Mouse (Mus musculus): ENCODE data around the gene Trmt1. TPM values are rescaled to one million over a fixed set of nuclear protein-coding genes. Genes with fewer than 3 reads are reported as not detected.

Trmt1 gene
- polyA plus RNA-seq, 1 experiment from 2014 or later = 73.8 TPM

- Histone ChIP-seq H3K27ac (peak overlapping the region; percentile 64; the same call in 1 of the 2 replicates), H3K4me2 (no peak overlapping the region), H3K27me3 (peaks cover 37% of the 10 kb centered on the region), H3K4me1 (peaks cover 63% of the 10 kb centered on the region), H3K9me3 (replicated peaks) (no peaks in the 10 kb centered on the region), H3K36me3 (peaks cover 10% of the 10 kb centered on the region), H3K9ac (no peak overlapping the region), H3K4me3 (replicated peaks) (no peak overlapping the region)
- no peak for ATAC-seq (replicated peaks; ENCODE audit: low FRiP score)
- WGBS = 64% methylated on average over 11 of the region's 11 CpGs
Measured at GRCm38 (mm10) chr8:84731371-84732177, 45.5 kb downstream of the Trmt1 start.

GRCm38 (mm10) chr8:84732545-84732944 is 46.4 kb downstream of the Trmt1 start:
- peak overlapping the region; percentile 64 for H3K27ac ChIP-seq
- no peaks in the 10 kb centered on the region for H3K9me3 ChIP-seq (replicated peaks)
- ATAC-seq (replicated peaks; ENCODE audit: low FRiP score) = no peak
- H3K4me3 ChIP-seq (replicated peaks) = no peak overlapping the region
- peaks cover 60% of the 10 kb centered on the region for H3K4me1 ChIP-seq
- H3K4me2 ChIP-seq = 0 out of 2 replicates have a peak overlapping the region, but pooled peaks have one; percentile 9
- WGBS = 53% methylated on average over 5 of the region's 5 CpGs
- H3K36me3 ChIP-seq = 0 out of 2 replicates have a peak, but pooled peaks cover 2% of the 10 kb centered on the region
- peaks cover 47% of the 10 kb centered on the region for H3K27me3 ChIP-seq
- H3K9ac ChIP-seq = no peak overlapping the region

GRCm38 (mm10) chr8:84732996-84733395 is 46.9 kb downstream of the Trmt1 start:
- Histone ChIP-seq H3K9ac (no peak overlapping the region), H3K9me3 (replicated peaks) (no peaks in the 10 kb centered on the region), H3K27ac (peak overlapping the region; percentile 64), H3K27me3 (peaks cover 52% of the 10 kb centered on the region), H3K36me3 (no peaks in the 10 kb centered on the region), H3K4me2 (0 out of 2 replicates have a peak overlapping the region, but pooled peaks have one; percentile 9), H3K4me3 (replicated peaks) (no peak overlapping the region), H3K4me1 (peaks cover 60% of the 10 kb centered on the region)
- 28% methylated on average over 6 of the region's 6 CpGs for WGBS
- ATAC-seq (replicated peaks; ENCODE audit: low FRiP score) = peak; percentile 44; the same call in 1 of the 2 replicates

GRCm38 (mm10) chr8:84733959-84734358 is 47.9 kb downstream of the Trmt1 start:
- no peak for ATAC-seq (replicated peaks; ENCODE audit: low FRiP score)
- no peak overlapping the region for H3K27ac ChIP-seq
- peaks cover 61% of the 10 kb centered on the region for H3K27me3 ChIP-seq
- peaks cover 61% of the 10 kb centered on the region for H3K4me1 ChIP-seq
- 88% methylated on average over 6 of the region's 6 CpGs for WGBS
- H3K36me3 ChIP-seq = no peaks in the 10 kb centered on the region
- H3K9me3 ChIP-seq (replicated peaks) = no peaks in the 10 kb centered on the region
- no peak overlapping the region for H3K4me3 ChIP-seq (replicated peaks)
- no peak overlapping the region for H3K4me2 ChIP-seq
- no peak overlapping the region for H3K9ac ChIP-seq

GRCm38 (mm10) chr8:84734680-84735079 is 48.6 kb downstream of the Trmt1 start:
- 74% methylated on average over 2 of the region's 2 CpGs for WGBS

GRCm38 (mm10) chr8:84735597-84735996 is 49.5 kb downstream of the Trmt1 start:
- Histone ChIP-seq H3K4me1 (peaks cover 63% of the 10 kb centered on the region), H3K27ac (no peak overlapping the region), H3K27me3 (peaks cover 78% of the 10 kb centered on the region), H3K4me2 (no peak overlapping the region), H3K9ac (no peak overlapping the region), H3K4me3 (replicated peaks) (no peak overlapping the region), H3K9me3 (replicated peaks) (no peaks in the 10 kb centered on the region), H3K36me3 (no peaks in the 10 kb centered on the region)
- 55% methylated on average over 2 of the region's 2 CpGs for WGBS
- no peak for ATAC-seq (replicated peaks; ENCODE audit: low FRiP score)

More at GRCm38 (mm10) chr8:84734680-84735079, 48.6 kb downstream of the Trmt1 start:
- no peak overlapping the region for H3K4me2 ChIP-seq
- peaks cover 68% of the 10 kb centered on the region for H3K27me3 ChIP-seq
- H3K9ac ChIP-seq = no peak overlapping the region
- ATAC-seq (replicated peaks; ENCODE audit: low FRiP score) = no peak
- H3K4me1 ChIP-seq = peaks cover 62% of the 10 kb centered on the region
- no peaks in the 10 kb centered on the region for H3K9me3 ChIP-seq (replicated peaks)
- H3K36me3 ChIP-seq = no peaks in the 10 kb centered on the region
- H3K4me3 ChIP-seq (replicated peaks) = no peak overlapping the region
- no peak overlapping the region for H3K27ac ChIP-seq

GRCm38 (mm10) chr8:84736521-84736920 is 50.4 kb downstream of the Trmt1 start:
- Histone ChIP-seq H3K27ac (no peak overlapping the region), H3K4me3 (replicated peaks) (no peak overlapping the region), H3K4me1 (peaks cover 62% of the 10 kb centered on the region), H3K27me3 (peaks cover 87% of the 10 kb centered on the region), H3K9ac (no peak overlapping the region), H3K9me3 (replicated peaks) (no peaks in the 10 kb centered on the region), H3K4me2 (no peak overlapping the region), H3K36me3 (no peaks in the 10 kb centered on the region)
- 84% methylated on average over 4 of the region's 4 CpGs for WGBS
- no peak for ATAC-seq (replicated peaks; ENCODE audit: low FRiP score)

GRCm38 (mm10) chr8:84737608-84738007 is 51.5 kb downstream of the Trmt1 start:
- peak overlapping the region; percentile 51 for H3K4me2 ChIP-seq
- ATAC-seq (replicated peaks; ENCODE audit: low FRiP score) = no peak
- H3K27me3 ChIP-seq = peaks cover 97% of the 10 kb centered on the region
- H3K9ac ChIP-seq = 0 out of 2 replicates have a peak overlapping the region, but pooled peaks have one; percentile 26
- H3K4me3 ChIP-seq (replicated peaks) = peak overlapping the region; percentile 23
- H3K27ac ChIP-seq = no peak overlapping the region
- 3% methylated on average over 16 of the region's 16 CpGs for WGBS
- peaks cover 62% of the 10 kb centered on the region for H3K4me1 ChIP-seq
- H3K36me3 ChIP-seq = no peaks in the 10 kb centered on the region
- no peaks in the 10 kb centered on the region for H3K9me3 ChIP-seq (replicated peaks)

- Histone ChIP-seq H3K9ac (0 out of 2 replicates have a peak overlapping the region, but pooled peaks have one; percentile 14), H3K4me3 (replicated peaks) (no peak overlapping the region), H3K27me3 (peaks cover 99% of the 10 kb centered on the region), H3K4me1 (peaks cover 62% of the 10 kb centered on the region), H3K27ac (no peak overlapping the region), H3K9me3 (replicated peaks) (no peaks in the 10 kb centered on the region), H3K36me3 (no peaks in the 10 kb centered on the region), H3K4me2 (peak overlapping the region; percentile 51; the same call in 1 of the 2 replicates)
- no peak for ATAC-seq (replicated peaks; ENCODE audit: low FRiP score)
- 14% methylated on average over 10 of the region's 10 CpGs for WGBS
Measured at GRCm38 (mm10) chr8:84738266-84738665, 52.2 kb downstream of the Trmt1 start.

- ATAC-seq (replicated peaks; ENCODE audit: low FRiP score) = no peak
- H3K4me1 ChIP-seq = peaks cover 62% of the 10 kb centered on the region
Measured at GRCm38 (mm10) chr8:84738715-84739400, 52.8 kb downstream of the Trmt1 start.

GRCm38 (mm10) chr8:84739401-84739742 is 53.3 kb downstream of the Trmt1 start:
- Histone ChIP-seq H3K4me3 (replicated peaks) (no peak overlapping the region), H3K27me3 (peaks cover 96% of the 10 kb centered on the region), H3K4me1 (peaks cover 66% of the 10 kb centered on the region), H3K9ac (no peak overlapping the region), H3K27ac (no peak overlapping the region), H3K36me3 (no peaks in the 10 kb centered on the region), H3K9me3 (replicated peaks) (no peaks in the 10 kb centered on the region), H3K4me2 (no peak overlapping the region)
- no peak for ATAC-seq (replicated peaks; ENCODE audit: low FRiP score)
- 22% methylated on average over 1 of the region's 1 CpGs for WGBS

More at GRCm38 (mm10) chr8:84738715-84739400, 52.8 kb downstream of the Trmt1 start:
- H3K27ac ChIP-seq = no peak overlapping the region
- H3K9me3 ChIP-seq (replicated peaks) = no peaks in the 10 kb centered on the region
- WGBS = 56% methylated on average over 10 of the region's 10 CpGs
- 0 out of 2 replicates have a peak overlapping the region, but pooled peaks have one; percentile 14 for H3K9ac ChIP-seq
- H3K4me2 ChIP-seq = no peak overlapping the region; the same call in 1 of the 2 replicates
- peaks cover 96% of the 10 kb centered on the region for H3K27me3 ChIP-seq
- H3K36me3 ChIP-seq = no peaks in the 10 kb centered on the region
- H3K4me3 ChIP-seq (replicated peaks) = no peak overlapping the region
